ENCODE assay signal across 13 mouse cellular contexts in genomic region chr7:81476833-81477232, GRCm38 (mm10). TPM values are rescaled to one million over a fixed set of nuclear protein-coding genes. Genes with fewer than 3 reads are reported as not detected.
DNase-seq lines count a peak whose midpoint lies in the region; ATAC-seq lines count a peak whose summit lies in the region.
"Had no signal": no experiment of that assay in that cellular context is flagged by ENCODE, and none has a peak within 500 bp of the region (broad histone marks: within the 10 kb centered on the region; RNA-seq: fewer than 3 reads in every experiment).

No protein-coding gene starts in this region.

- H3K36me3 ChIP-seq in embryonic facial prominence, embryonic 12.5 days: no peaks in the 10 kb centered on the region
- H3K36me3 ChIP-seq in intestine, embryonic 15.5 days: no peaks in the 10 kb centered on the region
- H3K36me3 ChIP-seq: lung, embryonic 15.5 days had no signal

- peaks cover 13% of the 10 kb centered on the region; the same call in 1 of the 2 replicates for H3K4me1 ChIP-seq in embryonic facial prominence, embryonic 12.5 days
- H3K4me1 ChIP-seq in intestine, embryonic 15.5 days (replicated peaks): no peaks in the 10 kb centered on the region
- H3K4me1 ChIP-seq: lung, embryonic 15.5 days had no signal

- ATAC-seq in embryonic facial prominence, embryonic 12.5 days (ENCODE audit: insufficient number of reproducible peaks, insufficient read depth, low FRiP score, low TSS enrichment): no peak
- ATAC-seq in intestine, embryonic 15.5 days: no peak

- no peak overlapping the region for H3K9ac ChIP-seq in embryonic facial prominence, embryonic 12.5 days
- no peak overlapping the region for H3K9ac ChIP-seq in intestine, embryonic 15.5 days
- H3K9ac ChIP-seq: lung, embryonic 15.5 days had no signal

- WGBS in embryonic facial prominence, embryonic 12.5 days: 3% methylated on average over 24 of the region's 24 CpGs
- 4% methylated on average over 24 of the region's 24 CpGs for WGBS in intestine, embryonic 15.5 days

- no peak overlapping the region for H3K27ac ChIP-seq in embryonic facial prominence, embryonic 12.5 days
- H3K27ac ChIP-seq in intestine, embryonic 15.5 days: no peak overlapping the region
- H3K27ac ChIP-seq: lung, embryonic 15.5 days had no signal

- DNase-seq in kidney, postnatal 4 days: peak; percentile 17 to 45
- no peak for DNase-seq in kidney, postnatal 10 days
- peak; percentile 33 for DNase-seq in retina, embryonic 14.5 days (ENCODE audit: low spot score)
- no peak for DNase-seq in right cerebral cortex, postnatal 14 days
- DNase-seq in right cerebral cortex, adult 18-20 months: no peak
- no peak for DNase-seq in layer of hippocampus, adult 18-20 months (ENCODE audit: low spot score in 2 of 2)
- DNase-seq: kidney, adult 11 months had no signal

- H3K9me3 ChIP-seq in embryonic facial prominence, embryonic 12.5 days: no peaks in the 10 kb centered on the region
- no peaks in the 10 kb centered on the region for H3K9me3 ChIP-seq in intestine, embryonic 15.5 days
- H3K9me3 ChIP-seq: lung, embryonic 15.5 days had no signal

- H3K4me2 ChIP-seq in embryonic facial prominence, embryonic 12.5 days (replicated peaks): peak overlapping the region; percentile 40
- peak overlapping the region; percentile 30; the same call in 1 of the 2 replicates for H3K4me2 ChIP-seq in intestine, embryonic 15.5 days (replicated peaks)
- H3K4me2 ChIP-seq: lung, embryonic 15.5 days had no signal

- peaks cover 33% of the 10 kb centered on the region for H3K27me3 ChIP-seq in embryonic facial prominence, embryonic 12.5 days
- H3K27me3 ChIP-seq in intestine, embryonic 15.5 days (replicated peaks): peaks cover 9% of the 10 kb centered on the region

- H3K4me3 ChIP-seq in embryonic facial prominence, embryonic 12.5 days: peak overlapping the region; percentile 4; the same call in 1 of the 2 replicates
- 0 out of 2 replicates have a peak overlapping the region, but pooled peaks have one; percentile 1 for H3K4me3 ChIP-seq in intestine, embryonic 15.5 days (replicated peaks)
- H3K4me3 ChIP-seq: lung, embryonic 15.5 days had no signal

RNA-seq across cellular contexts. Expression of gene Ap3b2, which starts 16.9 kb away (rescaled TPM):
- polyA plus RNA-seq in embryonic facial prominence, embryonic 12.5 days (2016; fragmentation: Nextera tagmentation; extraction: Ambion mirVana): 7.6 and 10.9 TPM in 2 replicates
- 5.9 and 6.2 TPM in 2 replicates for polyA plus RNA-seq in intestine, embryonic 15.5 days (2015; fragmentation: Nextera tagmentation; extraction: Ambion mirVana)
- total RNA-seq in layer of hippocampus, adult 18-20 months (2021): 100 to 1,000 TPM; 164 to 171 TPM
- total RNA-seq: MEL had no signal

RNA-seq across cellular contexts. Expression of gene BC048679, which starts 21.2 kb away (rescaled TPM):
- polyA plus RNA-seq in embryonic facial prominence, embryonic 12.5 days (2016; fragmentation: Nextera tagmentation; extraction: Ambion mirVana): not detected in 2 replicates
- polyA plus RNA-seq in intestine, embryonic 15.5 days (2015; fragmentation: Nextera tagmentation; extraction: Ambion mirVana): not detected in 2 replicates
- total RNA-seq in layer of hippocampus, adult 18-20 months (2021): not detected
- total RNA-seq: MEL had no signal
- polyA plus RNA-seq: lung, embryonic 15.5 days; neural tube, embryonic 14.5 days; stomach, embryonic 14.5 days had no signal

RNA-seq across cellular contexts. Expression of gene Cpeb1, which starts 21.6 kb away (rescaled TPM):
- 2.3 and 3.6 TPM in 2 replicates for polyA plus RNA-seq in embryonic facial prominence, embryonic 12.5 days (2016; fragmentation: Nextera tagmentation; extraction: Ambion mirVana)
- polyA plus RNA-seq in intestine, embryonic 15.5 days (2015; fragmentation: Nextera tagmentation; extraction: Ambion mirVana): 0.78 and 1.1 TPM in 2 replicates
- 100 to 1,000 TPM; 114 to 125 TPM for total RNA-seq in layer of hippocampus, adult 18-20 months (2021)
- total RNA-seq: MEL had no signal

Comparison
In these comparisons a context has a peak if more than half of its experiments do, and no peak if none do; other contexts are left out.
1. DNase-seq: peak in kidney, postnatal 4 days (2 of 2) and retina, embryonic 14.5 days (single experiment); none in kidney, postnatal 10 days (single experiment), right cerebral cortex, postnatal 14 days (single experiment), right cerebral cortex, adult 18-20 months (single experiment) and layer of hippocampus, adult 18-20 months (0 of 2).